Mouse (Mus musculus): ENCODE results near the gene Fam107b.
A peak's percentile ranks its signal among the peaks of the same experiment; 100 is the strongest.

Gene Fam107b

DNA sequence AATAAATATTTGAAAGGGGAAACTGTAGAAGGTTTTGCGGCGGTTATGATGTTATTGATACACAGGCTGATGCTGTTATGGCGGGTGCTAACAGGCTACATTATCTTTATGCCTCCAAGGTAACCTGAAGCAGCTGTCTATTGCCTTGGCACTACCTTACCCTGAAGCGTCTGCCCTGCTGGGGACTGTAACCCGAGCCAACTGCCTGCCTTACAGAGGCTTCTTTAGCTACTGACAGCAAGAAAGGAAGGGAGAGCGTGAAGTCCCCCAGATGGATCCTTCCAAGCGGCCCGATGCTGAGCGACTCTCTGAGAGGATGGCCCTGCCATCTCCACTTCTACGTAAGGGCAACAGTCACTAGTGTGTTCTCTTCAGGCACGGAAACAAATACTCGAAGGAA, at the start of gene Fam107b:
TSS of gene Fam107b (plus strand) at position 303 of the 400 bp plus-strand sequence.
- DNase-seq, result no peak

DNA sequence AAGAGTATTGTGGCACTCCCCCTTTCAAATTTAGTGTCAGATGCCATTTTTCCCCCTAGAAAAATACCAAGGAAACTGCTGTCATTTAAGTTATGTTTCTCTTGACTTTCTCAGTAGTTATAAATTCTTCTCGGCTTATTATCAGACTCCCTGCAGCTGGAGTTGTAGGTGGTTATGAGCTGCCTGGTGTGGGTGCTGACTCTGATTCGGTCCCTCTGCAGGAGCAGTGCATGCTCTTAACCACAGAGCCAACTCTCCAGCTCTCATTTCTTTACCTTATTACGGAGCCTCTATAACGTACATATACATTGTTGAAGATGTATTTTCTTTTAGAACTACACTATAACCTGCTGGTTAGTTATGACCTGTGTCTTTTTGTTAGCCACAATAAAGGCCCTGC, 47.7 kb upstream of the Fam107b start:
- no peak for DNase-seq

DNA sequence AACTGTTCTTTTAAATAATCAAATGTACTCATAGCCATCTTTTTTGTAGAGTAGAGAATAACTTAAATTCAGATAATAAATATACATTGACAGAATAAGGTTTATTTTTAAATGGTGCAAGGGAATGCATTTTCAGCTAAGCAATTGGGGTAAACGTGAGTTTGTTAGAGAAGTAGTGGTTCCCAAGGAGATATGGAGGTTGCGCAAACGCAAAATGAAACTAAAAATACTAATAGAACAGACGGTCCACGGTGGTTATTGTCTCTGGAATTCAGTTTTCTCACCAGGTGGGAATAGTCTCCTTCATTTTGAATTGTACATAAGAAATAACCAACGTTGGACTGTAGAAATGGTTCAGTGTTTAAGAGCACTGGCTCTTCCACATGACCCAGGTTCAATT, 44.0 kb upstream of the Fam107b start:
- DNase-seq, result no peak

DNA sequence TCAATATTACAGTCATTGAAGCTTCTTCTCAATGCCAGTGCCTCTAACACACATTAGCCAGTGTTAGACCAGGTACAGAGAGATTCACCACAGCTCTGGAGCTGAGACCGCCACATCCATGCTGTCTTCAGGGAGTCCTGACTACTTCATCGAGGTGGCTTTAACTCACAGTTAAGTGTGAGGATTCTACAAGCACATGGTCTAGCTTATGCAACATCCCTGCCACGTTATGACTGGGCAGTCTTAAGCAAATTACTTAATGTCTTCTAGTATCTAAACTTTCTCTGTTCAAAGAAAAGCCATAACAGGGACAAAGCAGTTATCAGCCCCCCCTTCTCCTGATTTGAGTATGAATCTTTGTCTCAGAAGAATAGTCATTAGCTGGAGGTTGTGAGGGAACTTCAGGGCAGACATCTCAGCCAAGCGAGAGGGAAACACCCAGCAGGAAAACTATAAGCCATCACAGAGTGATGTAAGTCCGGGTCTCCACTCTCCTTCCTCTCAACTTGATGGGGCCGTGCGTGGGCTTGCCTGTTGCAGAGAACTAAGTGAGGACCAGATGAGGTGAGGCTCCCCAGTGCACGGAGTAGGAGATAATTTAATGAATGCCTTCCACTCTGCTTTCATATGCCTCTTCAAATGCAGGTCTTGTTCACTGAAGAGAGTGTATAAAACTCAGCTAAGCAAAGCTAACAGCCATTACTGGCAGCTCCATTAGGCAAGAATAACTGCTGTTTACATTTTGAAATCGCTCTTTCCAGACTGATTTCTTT, 28.8 kb upstream of the Fam107b start:
- no peak for DNase-seq

DNA sequence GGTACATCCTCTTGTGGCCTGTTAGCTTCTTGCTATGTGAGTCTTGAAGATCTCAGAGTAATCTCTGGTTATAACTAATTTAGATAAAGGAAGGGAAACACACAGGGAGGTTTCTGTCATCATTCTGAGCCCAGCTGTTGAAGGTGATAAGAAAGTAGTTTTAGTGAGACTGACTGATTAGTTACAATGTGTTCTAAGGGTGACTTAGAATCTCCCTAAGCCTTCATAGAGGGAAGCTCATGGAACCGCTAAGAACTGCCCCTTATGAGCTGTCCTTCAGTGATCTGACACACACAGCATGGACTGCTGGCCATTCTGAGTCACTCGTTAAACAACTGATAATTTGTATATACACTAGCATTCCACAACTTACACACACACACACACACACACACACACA, 24.2 kb upstream of the Fam107b start:
- no peak for DNase-seq

DNA sequence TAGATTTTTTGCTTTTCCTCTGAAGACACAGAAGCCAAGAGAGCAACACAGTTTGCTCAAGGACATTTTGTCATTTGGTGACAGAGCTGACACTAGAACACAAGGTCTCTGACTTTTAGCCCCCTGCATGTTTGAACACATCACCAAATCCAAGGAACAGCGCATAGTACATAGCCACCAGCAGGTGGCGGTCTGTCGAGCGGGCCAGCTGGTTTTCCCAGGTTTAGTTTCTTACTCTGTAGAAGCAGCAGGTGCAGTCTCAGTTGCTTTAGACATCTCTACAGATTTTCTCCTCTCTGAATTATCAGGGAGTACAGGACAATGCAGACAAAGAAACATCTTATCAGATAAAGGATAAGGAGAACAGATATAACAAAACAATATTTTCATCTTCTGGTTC, 23.7 kb upstream of the Fam107b start:
- DNase-seq, result peak; percentile 62 to 80

DNA sequence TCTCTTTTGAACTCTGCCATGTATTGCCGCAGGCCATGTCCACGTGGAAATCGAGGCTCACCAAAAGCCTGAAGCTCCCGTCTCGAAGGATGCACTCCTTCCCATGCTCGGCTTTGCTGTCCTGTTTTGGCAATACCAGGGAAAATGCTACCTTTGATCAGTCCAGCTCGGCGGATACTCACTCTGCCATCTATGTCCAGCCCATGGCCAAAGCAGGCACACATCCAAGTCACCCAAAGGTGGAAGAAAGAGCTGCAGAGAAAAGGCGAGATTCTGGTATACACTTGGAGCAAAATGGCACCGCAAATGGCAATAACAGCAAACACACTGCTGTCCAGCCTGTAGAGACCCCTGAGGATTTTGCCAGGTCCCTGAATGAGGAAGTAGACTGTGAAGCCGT, 318 bp downstream of the Fam107b start:
- DNase-seq, result no peak

DNA sequence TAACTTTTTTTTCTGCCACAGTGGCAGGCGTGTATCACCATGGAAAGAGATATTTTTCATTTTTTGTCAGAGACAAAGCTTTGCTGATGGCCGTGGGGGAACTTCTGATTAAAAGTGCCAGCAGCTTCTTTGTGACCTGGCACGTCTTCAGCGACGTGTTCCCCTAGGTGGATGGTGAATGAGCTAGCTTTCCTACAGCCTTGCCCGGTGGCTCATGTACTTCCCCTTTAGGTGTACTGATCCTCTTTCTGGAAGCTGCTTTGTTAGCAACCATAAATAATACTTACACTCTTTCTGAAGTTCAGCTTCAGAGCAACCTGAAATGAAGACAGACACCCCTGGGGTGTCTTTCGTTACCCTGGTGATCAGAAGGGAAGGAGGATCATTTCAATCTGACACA, 3.6 kb downstream of the Fam107b start:
- no peak for DNase-seq

DNA sequence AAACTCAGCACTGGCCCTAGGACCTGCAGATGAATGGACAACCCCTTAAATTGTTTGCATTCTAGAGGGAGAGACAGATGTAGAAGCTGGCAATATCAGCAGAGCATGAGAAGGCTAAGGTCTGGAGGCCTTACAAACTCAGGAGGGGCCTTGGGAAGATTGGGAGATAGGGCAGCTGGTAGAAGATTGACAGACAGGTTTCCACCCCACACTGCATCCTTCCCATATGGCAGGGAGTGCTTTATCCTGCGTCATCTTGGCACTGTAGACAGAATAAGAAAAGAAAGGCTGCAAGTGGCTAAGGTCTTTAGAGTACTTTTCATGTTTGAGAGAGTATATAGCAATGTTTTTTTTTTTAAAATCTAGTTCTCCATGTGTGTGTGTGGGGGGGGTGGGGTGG, 4.9 kb downstream of the Fam107b start:
- no peak for DNase-seq

DNA sequence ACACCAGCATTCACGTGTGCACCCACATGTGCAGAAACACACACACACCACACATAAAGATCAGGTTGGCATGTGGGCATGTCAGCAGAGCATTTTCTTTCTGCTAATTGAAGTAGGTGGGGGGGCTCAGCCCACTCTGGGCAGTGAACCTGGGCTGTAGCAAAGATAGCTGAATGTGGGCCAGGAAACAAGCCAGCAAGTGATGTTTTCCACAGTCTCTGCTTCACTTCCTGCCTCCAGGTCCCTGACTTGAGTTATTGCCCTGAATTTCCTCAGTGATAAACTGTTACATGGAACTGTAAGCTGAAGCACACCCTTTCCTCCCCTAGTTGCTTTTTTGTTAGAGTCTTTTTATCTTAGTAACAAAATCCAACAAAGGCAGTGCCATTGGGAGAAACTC, 6.1 kb downstream of the Fam107b start:
- DNase-seq, result no peak

DNA sequence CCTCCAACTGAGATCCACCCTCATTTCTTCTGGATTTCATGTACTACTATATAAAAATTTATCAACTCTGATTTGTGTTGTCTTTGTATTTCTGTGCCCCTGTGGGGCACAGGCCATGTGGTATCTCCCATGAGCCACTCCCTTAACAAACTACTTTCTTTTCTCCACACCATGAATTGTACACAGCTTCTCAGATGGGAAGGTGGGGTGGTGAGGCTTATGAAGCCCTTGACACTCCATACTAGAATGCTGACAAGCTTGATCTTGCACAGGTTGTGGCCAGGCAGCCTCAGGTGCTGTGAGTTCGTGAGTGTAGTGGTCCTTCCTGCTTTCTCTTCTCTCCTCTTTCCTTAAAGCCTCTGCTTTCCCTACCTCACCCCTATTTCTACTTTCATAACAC, 6.9 kb downstream of the Fam107b start:
- DNase-seq, result no peak

DNA sequence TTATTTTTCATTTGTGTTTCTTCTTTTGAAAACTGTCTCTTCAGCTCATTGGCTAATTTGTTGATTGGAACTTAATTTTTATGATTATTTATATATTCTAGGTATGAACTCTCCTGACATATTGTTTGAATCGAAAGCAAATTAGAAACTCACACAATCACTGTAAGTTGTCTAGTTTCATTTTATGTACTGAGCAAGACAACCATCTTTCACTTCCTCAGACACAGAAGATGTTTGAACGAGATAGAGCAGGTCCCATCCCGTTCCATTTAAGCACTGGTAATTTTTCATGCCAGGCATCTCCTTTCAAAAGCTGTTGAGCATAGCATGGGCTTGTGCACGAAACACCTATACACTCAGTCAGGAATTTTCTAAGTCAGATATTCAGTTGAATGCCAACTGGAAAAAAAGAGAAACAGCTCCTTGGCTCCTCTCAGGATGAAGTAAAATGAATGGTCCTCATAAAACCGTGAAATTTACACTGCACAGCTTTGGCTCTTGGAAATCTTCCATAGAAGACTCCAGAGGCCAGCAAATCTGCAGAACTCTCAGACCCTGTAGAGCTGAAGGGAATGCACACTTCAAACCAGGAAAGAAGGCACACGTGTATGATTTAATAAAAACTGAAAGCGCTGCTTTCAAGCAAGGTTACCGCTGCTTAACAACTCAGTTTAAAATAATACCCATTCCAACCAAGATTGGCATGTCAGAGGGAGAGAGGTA, 8.1 kb downstream of the Fam107b start:
- DNase-seq, result no peak

DNA sequence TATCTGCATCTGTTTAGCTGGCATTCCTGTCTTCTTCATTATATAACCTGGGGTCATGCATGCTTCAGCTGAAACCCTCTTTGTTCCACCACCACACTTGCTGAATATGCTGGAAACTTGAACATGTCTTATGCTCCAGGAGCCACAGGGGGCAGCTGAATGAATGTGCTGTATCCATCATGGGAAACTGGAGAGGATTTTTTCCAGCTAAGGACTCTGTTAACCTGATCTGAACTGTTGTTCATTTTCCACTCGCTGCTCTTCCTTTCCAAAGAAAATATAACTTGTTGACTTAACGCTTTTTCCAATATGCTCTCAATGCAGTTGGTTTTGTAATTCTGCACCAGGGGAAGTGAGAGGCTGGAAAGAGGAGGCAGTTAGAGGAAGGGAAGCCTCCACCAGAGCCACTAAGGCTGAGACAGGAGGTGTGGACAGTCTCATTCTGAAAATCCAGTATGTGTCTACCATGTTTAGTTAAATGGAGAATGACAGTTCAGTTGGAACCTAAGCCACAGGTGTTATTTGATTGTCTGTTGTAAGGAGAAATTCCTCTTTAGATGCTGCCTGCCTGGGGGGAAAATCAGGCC, 9.1 kb downstream of the Fam107b start:
- no peak for DNase-seq

DNA sequence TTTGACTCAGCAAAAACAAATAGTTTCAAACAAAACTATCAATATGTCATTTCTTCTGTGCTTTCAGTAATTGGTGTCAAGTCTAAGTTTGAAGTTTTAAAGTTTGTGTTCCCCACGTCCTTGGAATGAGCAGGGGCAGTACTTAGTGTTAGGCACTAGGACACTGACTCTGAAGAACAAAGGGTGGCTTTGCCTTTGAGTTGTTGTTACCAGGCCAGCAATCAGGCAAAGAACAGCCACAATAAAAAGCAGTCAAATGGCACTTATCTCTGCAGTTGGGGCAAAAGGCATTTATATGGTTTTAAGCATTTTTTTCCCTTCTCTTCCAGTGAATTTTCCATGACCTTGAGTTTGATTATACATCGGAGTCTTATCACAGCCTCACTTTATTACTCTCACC, 12.5 kb downstream of the Fam107b start:
- DNase-seq, result no peak

DNA sequence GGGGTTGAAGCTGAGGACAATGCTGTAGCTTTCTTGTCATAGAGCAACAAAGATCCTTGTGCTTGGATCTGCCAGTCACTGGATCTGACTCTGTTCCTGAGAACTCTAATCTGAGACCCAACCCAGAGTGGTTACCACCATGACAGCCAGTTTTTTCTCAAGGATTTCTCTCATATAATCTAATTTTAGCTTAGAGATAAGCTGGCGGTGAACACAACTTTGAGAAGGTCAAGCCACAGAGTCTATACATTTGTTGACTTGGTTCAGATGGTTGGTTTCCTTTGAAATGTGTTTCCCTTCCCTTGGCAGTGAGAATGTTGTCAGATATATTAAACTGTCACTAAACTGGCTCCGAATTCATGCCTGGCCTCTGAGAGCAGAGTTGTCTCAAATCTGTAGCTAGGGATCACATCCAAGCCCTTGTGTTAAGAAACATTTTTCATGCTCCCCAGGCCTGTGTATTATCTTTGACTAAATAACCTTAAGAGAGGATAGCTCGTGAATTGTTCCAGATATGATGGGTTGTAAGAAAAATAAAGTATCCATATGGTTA, 15.0 kb downstream of the Fam107b start:
- DNase-seq, result no peak

DNA sequence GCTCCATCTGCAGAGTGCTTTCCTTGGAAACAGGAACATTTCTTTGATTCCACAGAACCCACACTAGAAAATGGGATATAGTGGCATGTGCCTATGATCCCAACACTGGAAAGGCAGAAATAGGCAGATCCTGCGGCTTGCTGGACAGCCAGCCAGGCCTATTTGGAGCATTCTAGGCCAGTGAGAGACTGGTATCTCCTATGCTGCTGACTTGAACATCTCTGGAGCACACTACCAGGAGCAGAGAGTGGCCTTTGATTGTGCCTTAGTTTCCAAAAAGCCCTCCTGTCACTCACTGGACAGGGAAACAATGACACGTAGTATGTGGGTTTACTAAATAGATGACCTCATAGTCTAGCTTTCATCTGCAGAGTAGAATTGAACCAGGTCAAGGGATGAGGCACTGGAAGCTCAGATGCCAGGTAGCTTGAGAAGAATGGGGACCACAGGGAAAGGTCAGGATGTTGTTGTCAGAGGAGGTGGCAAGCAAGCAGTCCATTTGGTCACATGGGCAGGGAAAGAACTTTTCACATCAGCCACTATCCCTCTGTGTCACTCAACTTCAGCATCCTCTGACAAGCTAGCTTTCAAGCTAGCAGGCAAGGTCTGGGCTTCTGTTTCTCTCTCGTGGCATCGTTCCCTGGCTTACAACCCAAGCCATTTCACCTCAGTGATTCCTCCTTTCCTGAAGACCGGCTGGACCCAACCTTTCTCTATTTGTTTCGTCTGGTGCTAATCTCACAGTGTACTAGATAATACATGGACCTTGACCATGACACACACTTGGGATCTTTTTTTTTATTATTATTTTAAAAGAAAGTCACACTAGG, 20.0 kb downstream of the Fam107b start:
- DNase-seq, result peak; percentile 84 to 89

DNA sequence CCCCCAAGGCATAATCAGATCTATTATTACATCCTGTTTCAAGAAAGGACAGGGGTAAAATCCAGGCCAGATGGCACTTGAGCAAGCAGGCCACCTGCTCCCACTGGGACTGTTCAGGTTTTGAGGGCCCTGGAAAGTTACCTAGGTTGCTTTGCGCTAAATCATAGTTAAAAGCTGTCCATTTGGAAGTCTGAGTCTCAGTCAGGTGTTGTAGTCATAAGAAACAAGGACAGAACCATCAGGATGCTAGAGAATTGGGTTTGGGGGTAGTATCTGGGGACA, 20.6 kb downstream of the Fam107b start:
- peak; percentile 83 to 88 for DNase-seq

DNA sequence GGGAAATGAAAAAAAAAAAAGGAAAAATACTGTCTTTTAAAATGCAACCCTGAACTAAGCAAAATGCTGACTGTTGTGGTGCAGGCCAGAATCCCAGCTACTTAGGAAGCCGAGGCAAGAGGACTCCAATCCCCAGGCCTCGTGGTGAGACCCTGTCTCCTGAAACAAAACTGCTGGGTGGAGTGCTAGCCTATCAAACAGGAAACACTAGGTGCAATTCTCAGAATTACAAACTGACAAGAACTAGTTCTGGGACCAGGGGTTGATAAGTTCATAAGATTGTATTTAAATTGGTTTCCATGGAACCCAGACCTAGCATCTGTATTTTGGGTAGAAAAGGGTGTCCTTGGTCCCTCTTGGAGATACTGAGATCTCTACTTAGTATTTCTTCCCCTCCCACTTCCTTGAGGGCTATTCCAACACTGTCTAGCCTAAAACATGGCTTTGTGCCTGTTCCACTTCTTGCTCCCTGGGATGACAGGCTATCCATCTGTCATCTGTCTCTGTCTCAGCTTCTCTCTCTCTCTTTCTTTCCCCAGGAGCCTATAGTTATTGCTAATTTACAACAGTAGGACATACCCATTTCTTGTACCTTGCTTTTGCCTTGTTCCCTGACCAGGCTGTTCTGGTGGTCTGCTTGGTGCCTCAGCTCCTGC, 24.5 kb downstream of the Fam107b start:
- peak; percentile 33 to 58 for DNase-seq

DNA sequence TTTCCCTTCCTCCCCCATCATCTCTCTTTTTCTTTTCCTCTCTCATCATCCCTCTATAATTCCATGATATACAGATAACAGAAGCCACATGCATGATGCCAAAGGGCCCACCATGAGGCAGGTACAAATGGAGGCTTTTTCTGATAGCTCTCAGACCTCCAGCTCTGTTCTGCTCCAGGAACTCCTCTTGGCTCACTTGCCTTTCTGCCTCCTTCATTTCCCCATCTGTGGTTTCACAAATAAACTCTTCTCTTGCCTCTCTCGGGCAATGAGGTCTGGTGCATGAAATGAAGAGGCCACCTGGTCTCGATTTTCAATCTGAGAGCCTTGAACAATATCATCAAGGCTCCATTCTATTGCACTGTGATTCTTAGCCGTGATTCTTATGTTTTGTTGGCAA, 30.1 kb downstream of the Fam107b start:
- peak in 1 of 2 experiments; percentile 39 for DNase-seq

DNA sequence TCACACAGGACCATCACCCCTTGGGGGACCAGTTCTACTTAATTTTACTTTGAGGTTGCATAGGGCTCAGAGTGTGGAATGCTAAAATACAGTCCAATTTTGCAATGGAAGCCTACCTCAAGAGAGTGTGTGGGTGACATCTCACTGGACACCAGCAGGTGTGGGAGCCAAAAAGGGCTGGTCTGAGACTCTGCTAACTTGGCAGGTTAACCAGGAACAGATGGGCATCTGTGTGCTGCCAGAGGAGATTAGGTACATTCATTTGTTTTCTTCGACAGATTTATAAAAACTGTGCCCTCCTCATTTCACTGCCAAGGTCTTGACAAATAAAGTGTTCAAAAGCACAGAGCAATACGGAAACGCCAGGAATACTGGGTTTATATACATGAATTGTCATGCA, 32.3 kb downstream of the Fam107b start:
- DNase-seq, result peak; percentile 90 to 94

DNA sequence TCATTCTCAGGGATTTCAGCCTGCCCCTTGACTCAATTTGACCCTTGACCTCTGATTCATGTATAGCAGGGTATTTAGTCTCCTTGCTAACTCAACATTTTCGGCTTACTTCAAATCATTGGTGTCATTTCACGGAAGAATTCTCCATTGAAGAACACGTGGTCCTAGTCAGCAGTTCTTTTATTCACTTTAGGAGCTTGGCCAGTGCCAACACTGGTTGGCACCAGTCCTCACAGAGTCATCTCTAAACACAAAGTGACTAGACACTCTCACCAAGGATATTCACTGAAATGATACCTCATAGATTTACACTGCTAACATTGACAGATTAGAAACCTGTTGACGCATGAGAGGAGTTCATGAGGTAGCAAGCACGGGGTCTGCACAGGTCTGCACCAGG, 32.9 kb downstream of the Fam107b start:
- no peak for DNase-seq

Data from cerebellum, adult 18-20 months (tissue).